Mouse (Mus musculus) C2C12 (cell line): Measurements from ENCODE around the gene BC005624. TPM values are rescaled to one million over a fixed set of nuclear protein-coding genes. Genes with fewer than 3 reads are reported as not detected.

Experiments
- H3K27me3 ChIP-seq: one replicate; pipeline ENCODE4 v1.6.1; 2011; ENCODE audit not compliant: control insufficient read depth, insufficient read depth, insufficient read length
- H3K36me3 ChIP-seq: one replicate; pipeline ENCODE4 v1.6.1; 2011; ENCODE audit not compliant: control insufficient read depth, insufficient read depth
- H3K4me3 ChIP-seq: one replicate; pipeline ENCODE4 v1.5.1; 2011; ENCODE audit warnings: mild to moderate bottlenecking, control low read depth; ENCODE audit not compliant: poor library complexity, insufficient read depth, severe bottlenecking
- H3K79me2 ChIP-seq: one replicate; pipeline ENCODE4 v1.6.1; 2011; ENCODE audit not compliant: control insufficient read depth, insufficient read depth
- H3K79me3 ChIP-seq: one replicate; pipeline ENCODE4 v1.6.1; 2011; ENCODE audit warnings: low read depth, control low read depth
- H3ac ChIP-seq: one replicate; pipeline ENCODE3; 2011; ENCODE audit warnings: low read depth; ENCODE audit not compliant: control insufficient read depth, insufficient read length
- CEBPB ChIP-seq: IDR thresholded peaks from one replicate; pipeline ENCODE4 v1.6.1; 2011; ENCODE audit warnings: low read depth, mild to moderate bottlenecking, control low read depth, moderate library complexity
- CTCF ChIP-seq: IDR thresholded peaks from one replicate; pipeline ENCODE4 v1.5.1; 2011; ENCODE audit not compliant: control insufficient read depth, insufficient read depth, insufficient read length
- FOSL1 ChIP-seq: IDR thresholded peaks from one replicate; pipeline ENCODE4 v1.8.0; 2011; ENCODE audit warnings: mild to moderate bottlenecking, low read length; ENCODE audit not compliant: poor library complexity, insufficient read depth, severe bottlenecking
- MAX ChIP-seq: IDR thresholded peaks from one replicate; pipeline ENCODE4 v1.6.1; 2011; ENCODE audit warnings: mild to moderate bottlenecking, control low read depth
- MYOD1 ChIP-seq: IDR thresholded peaks from one replicate; pipeline ENCODE4 v1.6.1; 2011; ENCODE audit warnings: low read depth; ENCODE audit not compliant: control insufficient read depth, insufficient read length
- MYOG ChIP-seq: IDR thresholded peaks from one replicate; pipeline ENCODE4 v1.6.1; 2011; ENCODE audit not compliant: control insufficient read depth, insufficient read length; ENCODE audit errors: extremely low read depth
- USF1 ChIP-seq: IDR thresholded peaks from one replicate; pipeline ENCODE4 v1.6.1; 2011; ENCODE audit warnings: low read depth, mild to moderate bottlenecking, control low read depth, moderate library complexity
- polyA plus RNA-seq: library from polyadenylated mRNA; unstranded; fragments of >200 nt; fragmentation: generic; extraction: Trizol; gene quantifications from one replicate; pipeline ENCODE4 v1.2.1, GENCODE M21; 2012; ENCODE audit warnings: missing spikeins

The BC005624 gene
- polyA plus RNA-seq, 1 experiment, result 36.9 TPM

DNA sequence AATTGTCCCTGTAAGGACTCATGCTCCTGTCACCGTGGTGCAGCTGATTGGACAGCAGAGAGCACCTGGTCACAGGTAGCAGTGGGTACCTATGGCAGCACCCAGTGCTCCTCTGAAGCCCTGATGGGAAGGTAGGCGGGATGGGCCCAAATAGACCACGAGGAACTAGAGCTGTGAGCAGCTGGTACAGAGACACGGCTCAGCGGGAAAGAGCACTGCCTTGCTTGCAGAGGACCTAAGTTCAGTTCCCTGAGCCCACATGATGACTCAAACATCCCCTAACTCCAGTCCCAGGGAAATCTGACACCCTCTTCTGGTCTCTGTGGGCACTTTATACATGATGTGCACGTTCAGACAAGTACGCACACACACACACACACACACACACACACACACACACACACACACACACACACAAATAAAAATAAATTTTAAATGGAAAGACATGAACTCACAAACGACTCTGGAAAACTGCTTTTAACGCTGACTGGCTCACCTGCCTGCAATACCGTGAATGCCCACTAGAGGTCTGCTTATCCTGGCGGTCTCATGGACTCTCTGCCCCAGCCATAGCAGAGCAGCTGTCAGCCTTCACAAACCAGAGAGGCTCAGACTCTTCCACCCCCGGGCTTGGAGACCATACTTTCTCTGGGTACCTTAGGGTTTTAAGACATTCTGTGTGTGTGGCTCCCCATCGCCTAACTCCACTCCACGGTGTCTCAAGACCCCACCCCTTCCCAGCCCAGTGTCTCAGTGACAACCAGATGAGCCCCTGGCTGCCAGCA, 54.0 kb downstream of the BC005624 start:
- Histone ChIP-seq H3K4me3 (no peak overlapping the region), H3K27me3 (no peaks in the 10 kb centered on the region), H3K36me3 (no peaks in the 10 kb centered on the region), H3ac (no peak overlapping the region), H3K79me2 (no peaks in the 10 kb centered on the region), H3K79me3 (no peaks in the 10 kb centered on the region)
- TF ChIP-seq MAX (peak; percentile 65), CTCF (peak; percentile 69), CEBPB (no peak), USF1 (no peak), FOSL1 (no peak), MYOD1 (peak; percentile 31), MYOG (no peak)

- no peaks in the 10 kb centered on the region for H3K36me3 ChIP-seq
- no peaks in the 10 kb centered on the region for H3K79me3 ChIP-seq
- no peaks in the 10 kb centered on the region for H3K79me2 ChIP-seq
- H3ac ChIP-seq, result no peak overlapping the region
- H3K4me3 ChIP-seq, result no peak overlapping the region
- H3K27me3 ChIP-seq, result no peaks in the 10 kb centered on the region
- TF ChIP-seq CEBPB (peak; percentile 33), MAX (no peak)
Measured at GRCm38 (mm10) chr2:30927151-30927781, 54.7 kb downstream of the BC005624 start.

DNA sequence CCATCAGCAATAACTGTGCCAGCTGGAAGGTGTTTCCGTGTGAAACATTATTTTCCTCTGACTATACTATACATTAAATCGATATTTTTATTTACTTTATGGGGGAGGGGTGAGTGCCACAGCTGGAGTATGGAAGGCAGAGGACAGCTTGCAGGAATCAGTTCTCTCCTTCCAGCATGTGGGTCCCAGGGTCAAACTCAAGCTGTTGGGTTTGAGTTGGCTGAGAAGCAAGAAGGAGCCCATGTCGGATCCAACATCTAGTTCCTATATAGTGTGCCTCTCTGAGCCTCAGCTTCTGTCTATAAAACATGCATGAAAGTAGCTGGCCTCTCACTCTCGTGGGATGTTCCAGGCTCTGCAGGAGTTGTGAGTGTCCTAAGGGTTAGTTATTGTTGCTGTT, 55.6 kb downstream of the BC005624 start:
- TF ChIP-seq MYOD1 (no peak), CEBPB (no peak), MYOG (no peak), FOSL1 (no peak), USF1 (no peak), MAX (no peak), CTCF (no peak)
- no peaks in the 10 kb centered on the region for H3K36me3 ChIP-seq
- H3K79me2 ChIP-seq, result no peaks in the 10 kb centered on the region
- no peaks in the 10 kb centered on the region for H3K27me3 ChIP-seq
- no peak overlapping the region for H3K4me3 ChIP-seq
- no peaks in the 10 kb centered on the region for H3K79me3 ChIP-seq
- H3ac ChIP-seq, result no peak overlapping the region

- TF ChIP-seq CEBPB (peak; percentile 43), MYOG (no peak), MYOD1 (peak; percentile 75), FOSL1 (peak; percentile 75)
- H3K79me2 ChIP-seq, result no peaks in the 10 kb centered on the region
- H3K27me3 ChIP-seq, result no peaks in the 10 kb centered on the region
- H3K36me3 ChIP-seq, result no peaks in the 10 kb centered on the region
- no peak overlapping the region for H3K4me3 ChIP-seq
- H3ac ChIP-seq, result no peak overlapping the region
- no peaks in the 10 kb centered on the region for H3K79me3 ChIP-seq
Measured at GRCm38 (mm10) chr2:30925181-30925580, 56.8 kb downstream of the BC005624 start.

GRCm38 (mm10) chr2:30923099-30923498, 58.9 kb downstream of the BC005624 start:
- TF ChIP-seq MYOD1, result no peak
- no peak for TF ChIP-seq CTCF
- H3ac ChIP-seq, result no peak overlapping the region
- H3K36me3 ChIP-seq, result no peaks in the 10 kb centered on the region
- H3K27me3 ChIP-seq, result no peaks in the 10 kb centered on the region
- H3K79me2 ChIP-seq, result no peaks in the 10 kb centered on the region
- no peak overlapping the region for H3K4me3 ChIP-seq
- H3K79me3 ChIP-seq, result no peaks in the 10 kb centered on the region

Other genes with a start within 250 kb of the BC005624 start
- gene 1700001O22Rik, start 178.5 kb downstream of the BC005624 start, polyA plus RNA-seq, result 0.18 TPM
- 64.7 TPM for gene Ntmt1, start 174.4 kb downstream of the BC005624 start, polyA plus RNA-seq
- gene Asb6, start 151.9 kb downstream of the BC005624 start, polyA plus RNA-seq, result 69.2 TPM
- gene Prrx2, start 147.2 kb downstream of the BC005624 start, polyA plus RNA-seq, result 191 TPM
- gene Ptges, start 52.3 kb downstream of the BC005624 start, polyA plus RNA-seq, result 0.70 TPM
- 30.5 TPM for gene Tor1b, start 29.2 kb downstream of the BC005624 start, polyA plus RNA-seq
- gene Tor1a, start 14.3 kb downstream of the BC005624 start, polyA plus RNA-seq, result 59.2 TPM
- 26.4 TPM for gene Usp20, start 78 bp upstream of the BC005624 start, polyA plus RNA-seq
- gene Fnbp1, start 159.8 kb upstream of the BC005624 start, polyA plus RNA-seq, result 13.5 TPM
- gene Gpr107, start 170.1 kb upstream of the BC005624 start, polyA plus RNA-seq, result 28.7 TPM